Mouse (Mus musculus): ENCODE measurements around the gene Tbl2.

Tbl2 gene

GRCm38 (mm10) chr5:135187349-135188213 lies 38.1 kb downstream of the Tbl2 start:
- DNase-seq, result peak; percentile 65 to 83

GRCm38 (mm10) chr5:135188214-135188554 lies 38.7 kb downstream of the Tbl2 start:
- DNase-seq, result peak in 1 of 2 experiments; percentile 25

- no peak for DNase-seq
These were observed 40.0 kb downstream of the Tbl2 start for GRCm38 (mm10) chr5:135189281-135190022.

- DNase-seq, result peak; percentile 71 to 77
These were observed 42.2 kb downstream of the Tbl2 start for GRCm38 (mm10) chr5:135191620-135192019.

DNA sequence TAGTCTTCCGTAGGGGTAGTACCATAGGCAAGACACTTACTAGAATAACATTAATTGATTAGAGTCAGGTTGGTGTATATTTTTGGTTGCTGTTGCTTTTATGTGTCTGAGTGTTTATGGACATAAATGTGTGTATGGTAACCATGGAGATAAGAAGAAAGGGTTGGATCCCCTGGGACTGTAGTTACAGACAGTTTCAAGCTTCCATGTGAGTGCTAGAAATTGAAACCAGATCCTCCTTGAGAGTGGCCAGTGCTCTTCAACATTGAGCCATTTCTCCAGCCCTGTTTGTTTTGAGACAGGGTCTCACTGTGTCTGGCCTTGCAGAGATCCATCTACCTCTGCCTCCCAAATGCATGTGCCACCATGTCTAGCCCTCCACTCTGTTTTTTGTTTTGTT lies 43.0 kb downstream of the Tbl2 start:
- no peak for DNase-seq

GRCm38 (mm10) chr5:135196367-135196766 lies 46.9 kb downstream of the Tbl2 start:
- DNase-seq, result no peak

DNA sequence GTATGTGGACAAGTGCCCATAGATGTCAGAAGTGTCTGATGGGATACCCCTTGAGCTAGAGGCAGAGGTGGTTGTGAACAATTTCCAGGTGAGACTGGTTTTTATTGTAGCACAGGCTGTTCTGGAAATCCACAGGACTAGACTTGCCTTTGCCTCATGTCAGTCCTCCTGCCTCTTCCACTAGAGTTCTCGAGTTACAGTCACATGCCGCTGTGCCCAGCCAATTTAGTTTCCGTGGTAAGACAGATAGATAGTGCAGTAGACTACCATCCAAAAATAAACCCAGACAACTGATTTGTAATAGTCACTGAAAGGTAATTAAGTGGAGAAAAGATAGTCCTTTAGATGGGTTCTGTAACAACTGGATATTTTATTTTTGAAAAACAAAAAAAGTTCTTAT lies 53.3 kb downstream of the Tbl2 start:
- no peak for DNase-seq

- DNase-seq, result peak; percentile 17 to 19
These were observed 58.7 kb downstream of the Tbl2 start for GRCm38 (mm10) chr5:135208197-135208596.

Data from kidney, postnatal 4 days (tissue).